Comparison of ENCODE assay signal across 10 mouse cellular contexts in genomic region chr4:116644326-116644725, GRCm38 (mm10). TPM values are rescaled to one million over a fixed set of nuclear protein-coding genes. Genes with fewer than 3 reads are reported as not detected.
DNase-seq lines count a peak whose midpoint lies in the region; ATAC-seq and TF ChIP-seq lines count a peak whose summit lies in the region.
"Had no signal": no experiment of that assay in that cellular context is flagged by ENCODE, and none has a peak within 500 bp of the region (broad histone marks: within the 10 kb centered on the region; RNA-seq: fewer than 3 reads in every experiment).

No protein-coding gene starts in this region.

- ATAC-seq in intestine, postnatal 0 days, result no peak; the same call in 1 of the 2 replicates
- ATAC-seq in monocyte, adult 5-6 weeks (replicated peaks; ENCODE audit: insufficient number of reproducible peaks, low FRiP score, low TSS enrichment, poor library complexity, severe bottlenecking), result peak; percentile 71; the same call in 1 of the 2 replicates

- no peaks in the 10 kb centered on the region; the same call in 1 of the 2 replicates for H3K4me1 ChIP-seq in intestine, postnatal 0 days (replicated peaks; ENCODE audit: control insufficient read depth, insufficient read depth, low read length)

- no peak overlapping the region for H3K4me3 ChIP-seq in intestine, postnatal 0 days (ENCODE audit: low read depth, low read length)
- H3K4me3 ChIP-seq: erythroblast, embryonic 14.5 days; stomach, embryonic 15.5 days had no signal

- peaks cover 49% of the 10 kb centered on the region for H3K36me3 ChIP-seq in intestine, postnatal 0 days (ENCODE audit: control insufficient read depth, insufficient read depth)

- no peak overlapping the region for H3K27ac ChIP-seq in intestine, postnatal 0 days (ENCODE audit: low read depth, low read length)
- H3K27ac ChIP-seq: stomach, embryonic 15.5 days had no signal

- no peak overlapping the region for H3K4me2 ChIP-seq in intestine, postnatal 0 days (replicated peaks; ENCODE audit: low read depth)
- H3K4me2 ChIP-seq: stomach, embryonic 15.5 days had no signal

- TF ChIP-seq CTCF in intestine, postnatal 0 days (IDR thresholded peaks at IDR 0.05; ENCODE audit: low read depth), result peak; percentile 74

- H3K9me3 ChIP-seq in intestine, postnatal 0 days (ENCODE audit: control insufficient read depth), result no peaks in the 10 kb centered on the region
- H3K9me3 ChIP-seq: stomach, embryonic 15.5 days had no signal

- 35% methylated on average over 6 of the region's 6 CpGs for WGBS in intestine, postnatal 0 days

- peak; percentile 36 for DNase-seq in adrenal gland, adult 2 months
- no peak for DNase-seq in adrenal gland, postnatal 4 days (ENCODE audit: low spot score in 2 of 2)
- peak; percentile 40 for DNase-seq in kidney, adult 18-20 months
- DNase-seq in kidney, adult 8-10 months, result no peak
- peak; percentile 30 for DNase-seq in MN1 (ENCODE audit: low spot score)
- DNase-seq in yolk sac, embryonic 10.5 days (ENCODE audit: low spot score), result no peak

- H3K27me3 ChIP-seq in intestine, postnatal 0 days (replicated peaks; ENCODE audit: control insufficient read depth, insufficient read depth, low read length), result no peaks in the 10 kb centered on the region
- H3K27me3 ChIP-seq: stomach, embryonic 15.5 days had no signal

- H3K9ac ChIP-seq in intestine, postnatal 0 days (ENCODE audit: low read depth, low read length), result no peak overlapping the region
- H3K9ac ChIP-seq: stomach, embryonic 15.5 days had no signal

RNA-seq across cellular contexts. Expression of gene Akr1a1, which starts 7.2 kb away (rescaled TPM):
- 1,000 to 10,000 TPM in 1 of 2 experiments, 100 to 1,000 TPM in 1; 867 to 1,182 TPM for total RNA-seq in adrenal gland, adult 2 months (2021)
- polyA plus RNA-seq in adrenal gland, adult 2 months (2012; rRNA removed), result 733 and 783 TPM in 2 replicates
- 100 to 1,000 TPM; 756 to 759 TPM for total RNA-seq in adrenal gland, postnatal 4 days (2021)
- polyA plus RNA-seq in intestine, postnatal 0 days (2015; fragmentation: Nextera tagmentation; extraction: Ambion mirVana), result 860 and 870 TPM in 2 replicates
- total RNA-seq in monocyte, adult 5-6 weeks (2017), result 380 to 470 TPM (median 418 TPM) in 3 replicates

RNA-seq across cellular contexts. Expression of gene Nasp, which starts 16.6 kb away (rescaled TPM):
- total RNA-seq in adrenal gland, adult 2 months (2021), result 10 to 100 TPM; 22.3 to 23.0 TPM
- 1.3 and 1.9 TPM in 2 replicates for polyA plus RNA-seq in adrenal gland, adult 2 months (2012; rRNA removed)
- total RNA-seq in adrenal gland, postnatal 4 days (2021), result 10 to 100 TPM; 71.2 to 80.6 TPM
- 36.9 and 38.6 TPM in 2 replicates for polyA plus RNA-seq in intestine, postnatal 0 days (2015; fragmentation: Nextera tagmentation; extraction: Ambion mirVana)
- total RNA-seq in monocyte, adult 5-6 weeks (2017), result 146 to 159 TPM (median 150 TPM) in 3 replicates

RNA-seq across cellular contexts. Expression of gene Prdx1, which starts 41.0 kb away (rescaled TPM):
- total RNA-seq in adrenal gland, adult 2 months (2021), result 100 to 1,000 TPM; 703 to 816 TPM
- 20.2 and 21.8 TPM in 2 replicates for polyA plus RNA-seq in adrenal gland, adult 2 months (2012; rRNA removed)
- total RNA-seq in adrenal gland, postnatal 4 days (2021), result 100 to 1,000 TPM; 471 to 527 TPM
- polyA plus RNA-seq in intestine, postnatal 0 days (2015; fragmentation: Nextera tagmentation; extraction: Ambion mirVana), result 1,180 and 1,265 TPM in 2 replicates
- total RNA-seq in monocyte, adult 5-6 weeks (2017), result 173 to 407 TPM (median 323 TPM) in 3 replicates

RNA-seq across cellular contexts. Expression of gene Ccdc17, which starts 47.9 kb away (rescaled TPM):
- 10 to 100 TPM; 12.8 to 13.2 TPM for total RNA-seq in adrenal gland, adult 2 months (2021)
- polyA plus RNA-seq in adrenal gland, adult 2 months (2012; rRNA removed), result 9.1 and 9.8 TPM in 2 replicates
- 10 to 100 TPM; 14.4 to 16.1 TPM for total RNA-seq in adrenal gland, postnatal 4 days (2021)
- 4.1 and 6.1 TPM in 2 replicates for polyA plus RNA-seq in intestine, postnatal 0 days (2015; fragmentation: Nextera tagmentation; extraction: Ambion mirVana)
- total RNA-seq in monocyte, adult 5-6 weeks (2017), result 4.8 to 9.3 TPM (median 5.5 TPM) in 3 replicates

Comparison
In these comparisons a context has a peak if more than half of its experiments do, and no peak if none do; other contexts are left out.
1. DNase-seq: peak in adrenal gland, adult 2 months (single experiment), kidney, adult 18-20 months (single experiment) and MN1 (single experiment); none in adrenal gland, postnatal 4 days (0 of 2), kidney, adult 8-10 months (0 of 2) and yolk sac, embryonic 10.5 days (single experiment).